Mouse (Mus musculus) urinary bladder, postnatal 10 days (tissue): ENCODE measurements around the gene Blnk.

Experiments used
- DNase-seq: peaks from one replicate; pipeline ENCODE4 v3.0.0; 2022; ENCODE audit warnings: low spot score

Gene Blnk

GRCm38 (mm10) chr19:40994057-40994585, at the start of gene Blnk:
Gene Blnk, minus strand, starts transcription at chr19:40994535.
- no peak for DNase-seq

DNA sequence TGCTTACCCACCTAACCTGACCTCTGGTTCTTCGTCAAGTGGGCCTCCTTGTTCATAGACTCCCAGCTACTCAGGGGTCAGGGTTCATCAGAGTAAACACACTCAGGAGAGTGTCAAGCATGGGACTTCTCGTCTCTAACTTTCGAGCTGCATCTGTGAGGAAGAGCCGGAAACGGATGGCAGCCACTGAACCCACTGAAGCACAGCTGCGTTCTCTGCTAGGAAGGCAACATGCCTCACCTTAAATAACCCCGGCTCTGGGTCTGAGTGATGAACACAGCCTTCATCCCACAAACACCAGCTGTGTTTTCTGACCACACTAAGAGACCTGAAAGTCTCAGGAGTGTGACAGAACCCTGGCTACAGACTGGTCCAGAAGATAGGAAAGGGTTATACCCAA, 44.8 kb upstream of the Blnk start:
- no peak for DNase-seq

DNA sequence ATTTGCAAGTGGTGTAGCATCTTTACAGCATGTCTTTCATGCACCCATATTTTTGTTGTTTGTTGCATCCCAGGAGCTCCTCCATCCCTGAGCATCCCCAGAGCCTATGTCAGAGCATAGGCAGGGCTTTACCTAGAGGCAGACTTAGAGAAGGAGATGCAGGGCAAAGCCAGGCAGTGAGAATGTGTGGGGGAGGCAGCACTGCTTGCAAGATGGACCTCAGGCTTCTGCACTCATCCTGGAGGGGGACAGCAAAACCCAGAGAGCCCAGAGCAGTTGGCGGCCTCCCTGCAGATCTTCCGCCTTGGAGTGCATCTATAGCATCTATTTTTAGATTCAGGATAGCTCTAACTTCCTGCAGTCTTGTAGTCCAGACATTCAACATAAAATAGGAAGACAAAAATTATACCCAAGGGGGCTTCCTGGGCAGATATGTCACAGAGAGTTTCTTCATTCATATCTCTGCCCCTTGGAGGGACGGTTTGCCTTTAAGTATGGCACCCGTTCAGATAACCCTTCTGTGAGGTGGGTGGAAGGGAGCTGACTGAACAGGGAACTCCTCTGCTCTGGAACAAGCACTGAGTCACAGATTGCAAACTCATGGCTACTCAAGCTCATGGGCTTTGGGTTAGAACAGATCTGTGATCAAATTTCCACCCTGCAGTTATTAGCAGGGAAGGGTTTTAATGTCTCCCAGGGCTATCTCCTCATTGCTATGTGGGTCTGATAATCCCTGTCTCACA, 41.6 kb upstream of the Blnk start:
- DNase-seq = no peak

GRCm38 (mm10) chr19:41031869-41032268, 37.5 kb upstream of the Blnk start:
- DNase-seq = no peak

- DNase-seq = no peak
Measured at GRCm38 (mm10) chr19:41031009-41031408, 36.7 kb upstream of the Blnk start.

- DNase-seq = no peak
Measured at GRCm38 (mm10) chr19:41030161-41030560, 35.8 kb upstream of the Blnk start.

GRCm38 (mm10) chr19:41029219-41029618, 34.9 kb upstream of the Blnk start, which contains the start of gene Dntt:
Gene Dntt, plus strand, starts transcription at chr19:41029275.
- DNase-seq = no peak

- no peak for DNase-seq
Measured at GRCm38 (mm10) chr19:41027601-41028000, 33.3 kb upstream of the Blnk start.

DNA sequence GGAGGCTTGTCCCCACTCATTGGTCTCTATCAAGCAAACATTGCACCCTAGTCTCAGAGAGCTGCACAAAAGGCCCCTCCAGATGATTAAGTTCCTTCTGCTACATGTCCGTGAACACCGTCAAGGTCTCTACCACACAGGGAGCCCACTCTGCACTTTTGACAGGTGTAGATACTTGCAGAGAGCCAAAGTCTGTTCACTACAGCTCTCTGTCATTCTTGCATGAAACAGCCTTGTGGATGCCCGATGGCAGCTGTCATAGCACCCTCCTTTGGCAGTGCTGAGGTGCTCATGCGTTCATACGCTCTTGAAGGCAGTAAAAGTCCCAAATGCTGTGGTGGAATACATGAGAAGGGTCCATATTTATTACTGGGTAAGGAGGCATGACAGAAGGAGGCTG, 32.7 kb upstream of the Blnk start:
- DNase-seq = no peak

- DNase-seq = no peak
Measured at GRCm38 (mm10) chr19:41026551-41026950, 32.2 kb upstream of the Blnk start.

DNA sequence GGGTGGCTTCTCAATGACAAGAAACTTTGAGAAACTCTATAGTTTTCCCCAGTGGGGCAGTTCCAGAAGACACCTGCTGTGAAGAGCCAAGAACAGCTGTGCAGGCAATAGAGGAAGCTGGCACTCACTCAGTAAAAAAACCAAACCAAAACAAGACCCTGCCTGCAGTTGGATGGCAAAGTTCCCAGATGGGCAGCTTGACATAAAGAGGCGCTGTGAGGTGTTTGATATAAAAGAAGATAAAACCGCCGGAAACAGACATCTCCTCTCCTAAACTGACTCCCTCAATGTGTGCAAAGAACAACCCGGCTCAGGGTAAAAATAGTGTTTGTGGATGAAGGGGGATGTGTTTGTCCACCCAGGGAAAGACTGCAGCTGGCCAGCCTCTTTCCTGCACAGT, 27.9 kb upstream of the Blnk start:
- no peak for DNase-seq

DNA sequence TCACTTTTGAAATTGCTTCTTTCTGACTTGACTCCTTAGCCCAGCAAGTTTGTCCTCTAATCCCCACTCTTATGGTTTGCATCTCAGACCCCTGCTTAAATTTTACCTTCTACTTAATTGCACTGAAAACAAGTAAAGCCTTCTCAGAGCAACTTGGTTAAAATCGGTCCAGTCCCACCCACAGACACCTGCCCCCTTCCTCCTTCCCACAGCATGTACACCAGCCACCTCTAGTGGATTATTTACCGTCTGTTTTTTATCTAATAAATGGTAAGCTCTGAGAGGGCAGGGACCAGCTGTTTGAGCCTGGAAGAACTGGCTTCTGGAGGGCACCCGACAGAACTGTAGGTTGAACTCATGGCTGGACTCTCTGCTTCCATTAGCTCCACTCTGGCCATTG, 26.2 kb upstream of the Blnk start:
- no peak for DNase-seq

DNA sequence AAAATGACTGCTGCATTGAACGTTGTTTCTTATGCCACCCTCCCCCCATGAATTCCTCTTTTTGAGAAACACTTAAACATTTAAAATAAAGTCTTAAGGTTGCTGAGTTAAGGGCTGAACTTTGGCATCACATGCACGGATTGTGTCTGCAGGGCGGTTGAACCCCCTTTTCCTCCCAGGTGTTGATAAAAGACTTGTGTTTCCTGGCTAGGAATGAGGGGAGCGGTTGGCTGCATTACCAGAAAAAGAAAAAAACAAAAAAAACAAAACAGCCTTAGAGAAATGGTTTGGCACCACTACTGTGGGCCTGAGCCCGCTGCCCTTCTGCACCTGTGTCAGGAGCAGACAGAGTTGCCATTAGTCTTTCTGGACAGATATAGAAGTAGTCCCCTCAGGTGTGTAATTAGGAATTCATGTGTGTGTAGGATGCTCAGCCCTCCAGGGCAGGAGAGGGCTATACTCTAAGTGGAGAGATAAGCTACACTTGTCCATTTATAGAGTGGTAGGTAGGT, 24.9 kb upstream of the Blnk start:
- DNase-seq = no peak

DNA sequence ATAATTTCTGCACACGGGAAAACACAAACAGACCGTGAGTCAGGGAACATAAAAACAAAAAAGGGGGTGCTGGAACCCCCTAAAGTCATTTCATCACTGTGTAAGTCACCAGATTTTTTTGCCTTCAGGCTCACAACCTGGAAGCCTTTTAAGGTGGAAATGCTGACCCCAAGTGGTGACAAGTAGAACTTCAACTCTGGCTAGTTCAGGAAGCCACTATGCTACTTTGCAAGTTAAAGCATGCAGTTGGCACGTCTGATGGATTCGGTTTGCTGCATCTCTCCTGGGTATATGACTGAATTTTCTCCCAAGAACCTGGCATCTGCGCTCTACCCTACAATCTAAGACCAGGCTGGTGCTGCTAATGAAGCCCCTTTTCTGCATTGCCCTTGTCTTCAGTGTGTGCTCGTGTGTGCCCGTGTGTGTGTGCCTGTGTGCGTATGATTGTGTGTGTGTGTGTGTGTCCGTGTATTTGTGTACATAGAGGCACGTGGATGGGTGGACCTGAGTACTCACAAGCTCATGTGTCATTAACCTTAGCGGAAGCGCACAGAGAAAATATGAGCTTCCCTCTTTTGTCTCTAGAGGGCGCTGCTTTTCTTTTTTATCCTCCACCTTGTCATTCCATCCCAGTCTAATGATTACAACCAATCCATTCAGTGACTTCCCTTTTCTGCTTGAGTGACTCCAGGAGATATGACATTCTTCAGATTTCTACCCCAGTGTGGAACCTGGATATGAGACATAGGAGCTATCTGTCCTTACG, 21.8 kb upstream of the Blnk start:
- DNase-seq = no peak

DNA sequence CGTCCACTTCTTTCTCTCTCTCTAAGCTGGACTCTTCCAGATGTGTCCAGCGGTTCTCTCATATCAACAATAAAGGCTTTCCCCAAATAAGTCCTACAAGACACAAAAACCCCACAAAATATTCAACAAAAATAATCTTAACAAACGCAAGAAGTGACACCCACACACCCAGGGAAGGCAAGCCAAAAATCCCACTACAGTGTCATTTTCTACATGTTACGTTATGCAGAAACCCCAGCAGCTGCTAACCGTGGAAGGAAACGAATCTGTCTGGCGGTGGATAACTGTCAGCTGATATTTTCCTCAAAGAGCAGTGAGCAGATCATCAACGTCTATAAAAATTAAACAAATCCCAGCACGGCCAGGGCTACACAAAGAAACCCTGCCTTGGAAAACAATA, 19.7 kb upstream of the Blnk start:
- no peak for DNase-seq

DNA sequence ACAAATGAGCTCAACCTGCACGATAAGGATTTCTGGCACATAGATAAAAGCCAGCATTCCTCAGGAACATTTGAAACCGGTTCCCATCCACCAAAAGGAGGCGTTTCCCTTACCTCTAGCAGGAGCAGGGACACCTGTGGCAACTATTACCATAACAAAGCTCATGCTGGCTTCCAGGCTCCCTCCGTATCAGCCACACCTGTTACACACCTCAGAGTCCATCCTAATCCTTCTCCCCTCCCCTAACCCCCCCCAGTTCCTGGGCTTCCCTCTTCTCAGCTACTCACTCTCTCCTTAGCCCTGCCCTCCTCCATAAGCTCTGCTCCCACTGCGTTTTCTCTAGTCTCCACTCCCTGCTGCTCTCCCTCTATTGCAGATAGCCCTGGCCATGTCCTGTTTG, 19.3 kb upstream of the Blnk start:
- no peak for DNase-seq

DNA sequence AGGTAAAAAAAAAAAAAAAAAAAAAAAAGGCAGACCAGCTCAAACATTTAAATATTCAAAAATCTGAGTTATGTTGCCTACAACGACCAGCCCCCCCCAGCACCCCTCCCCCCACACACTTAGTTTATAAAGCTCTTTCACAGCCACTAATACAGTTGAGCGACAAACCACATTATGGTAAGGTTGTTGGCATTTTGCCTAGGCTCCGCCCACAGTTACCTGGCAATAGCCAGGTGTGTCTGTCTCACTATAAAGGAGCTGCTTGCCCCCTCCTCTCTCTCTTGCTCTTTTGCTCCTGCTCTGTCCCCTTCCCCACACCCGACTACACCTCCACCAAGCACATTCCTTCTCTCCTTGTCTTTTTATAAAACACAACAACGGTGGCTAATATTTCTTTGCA, 17.3 kb upstream of the Blnk start:
- no peak for DNase-seq

DNA sequence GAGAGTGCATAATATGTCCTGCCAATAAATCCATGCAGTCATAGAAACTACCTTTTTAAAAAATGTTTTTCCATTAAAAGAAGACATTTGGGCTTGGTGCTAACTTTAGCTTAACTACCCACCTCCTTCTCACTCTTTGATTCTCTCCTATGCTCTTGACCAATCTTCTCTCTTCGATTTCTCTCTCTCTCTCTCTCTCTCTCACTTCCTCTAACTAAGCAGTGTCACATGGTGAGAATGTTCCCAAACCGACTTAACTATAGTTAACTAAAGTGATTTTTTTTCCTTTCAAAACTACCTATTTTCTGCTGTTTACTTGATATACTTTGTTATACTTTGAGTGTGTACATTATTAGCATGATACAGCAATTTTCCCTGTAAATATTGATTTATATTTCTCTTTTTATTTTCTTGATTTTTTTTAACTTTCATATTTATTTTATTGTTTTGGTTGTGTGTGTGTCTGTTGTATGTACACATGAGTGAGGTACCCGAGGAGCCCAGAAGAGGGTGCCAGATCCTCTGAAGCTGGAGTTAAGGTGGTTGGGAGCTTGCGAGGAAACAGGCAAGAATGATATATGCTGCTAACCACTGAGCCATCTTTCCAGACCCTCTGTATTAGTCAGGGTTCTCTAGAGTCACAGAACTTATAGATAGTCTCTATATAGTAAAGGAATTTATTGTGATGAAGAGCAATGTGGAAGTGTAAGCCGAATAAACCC, 14.5 kb upstream of the Blnk start:
- no peak for DNase-seq

DNA sequence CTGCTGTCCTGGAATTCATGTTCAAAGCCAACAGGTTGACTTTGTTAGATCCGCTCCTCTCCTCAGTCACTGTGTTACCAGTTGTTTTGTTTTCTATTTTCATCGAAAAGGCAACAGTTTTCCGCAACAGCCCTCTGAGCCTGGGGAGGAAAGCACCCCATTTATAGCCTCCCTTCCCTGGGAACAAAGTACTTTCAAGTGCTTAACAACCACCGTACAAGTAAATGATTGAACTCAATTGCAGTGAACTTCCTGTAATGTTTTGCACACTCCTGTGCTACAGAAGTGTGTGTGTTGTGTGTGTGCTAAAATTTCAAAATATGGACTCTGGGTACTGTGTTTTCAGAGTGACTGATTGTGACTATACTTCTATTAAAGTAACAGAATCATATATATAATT, 13.4 kb upstream of the Blnk start:
- DNase-seq = no peak

DNA sequence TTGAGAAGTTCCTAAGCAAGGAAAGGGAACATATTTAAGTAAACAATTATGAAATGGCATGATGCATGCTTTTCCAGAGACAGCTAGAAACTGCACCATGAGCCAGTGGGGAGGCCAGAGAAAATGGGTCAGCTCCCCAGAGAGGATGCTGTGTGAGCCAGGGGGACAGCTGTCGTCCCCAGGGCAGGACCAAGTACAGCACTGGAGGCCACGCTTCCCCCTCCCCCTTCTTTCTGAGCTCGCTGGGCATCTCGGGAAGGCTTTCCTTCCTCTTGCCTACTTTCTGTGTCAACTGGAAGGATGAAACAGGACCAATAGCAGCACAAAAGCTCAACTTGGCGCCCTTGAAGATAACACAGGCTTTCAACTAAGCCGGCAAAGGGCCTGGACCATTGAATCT, 13.0 kb upstream of the Blnk start:
- no peak for DNase-seq

DNA sequence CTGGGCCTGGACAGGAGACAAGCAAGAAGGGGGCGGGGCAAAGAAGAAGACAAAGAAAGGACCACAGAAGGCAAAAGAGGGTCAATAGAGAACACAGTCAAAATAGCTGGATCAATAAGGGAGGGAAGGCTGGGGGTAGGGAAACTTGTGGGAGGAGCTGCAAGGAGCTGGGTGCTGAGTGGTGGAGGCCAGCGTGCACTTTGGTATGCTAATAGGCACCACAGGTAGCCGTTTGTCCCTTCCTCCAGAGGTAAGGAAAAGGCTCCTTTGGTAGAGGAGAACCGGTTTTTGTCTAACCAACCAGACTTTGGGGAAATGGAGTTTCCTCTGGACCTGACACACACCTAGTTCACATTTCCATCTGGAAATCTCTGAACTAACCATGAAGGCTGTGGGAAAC, 12.3 kb upstream of the Blnk start:
- DNase-seq = no peak

DNA sequence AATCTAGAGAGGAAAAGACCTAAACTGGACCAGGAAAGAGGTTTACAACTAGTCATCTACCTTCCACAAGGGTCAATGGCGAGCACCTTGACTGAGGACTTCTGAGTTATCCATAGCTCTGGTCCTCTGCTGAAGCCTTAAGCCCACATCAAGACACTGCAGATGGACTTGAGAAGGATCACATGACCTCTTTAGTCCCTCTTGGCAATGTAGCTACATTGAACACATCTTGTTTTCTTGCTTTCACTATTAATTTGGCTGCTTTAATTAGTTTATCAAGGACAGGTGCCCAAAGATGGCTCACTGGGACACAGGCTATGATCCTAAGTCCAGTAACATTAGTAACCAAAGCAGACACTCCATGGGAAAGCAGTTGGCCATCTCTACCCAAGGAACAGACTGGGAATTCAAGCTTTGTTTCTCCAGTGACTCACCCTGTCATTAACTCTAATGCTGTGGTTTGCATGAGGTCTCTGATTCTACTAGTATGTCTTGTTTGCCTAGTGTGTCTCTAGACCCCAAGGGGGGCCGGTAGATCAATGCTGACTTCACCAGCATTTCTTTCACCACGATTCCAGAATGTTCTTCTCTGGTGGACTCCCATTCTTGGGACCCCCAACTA, 9.5 kb upstream of the Blnk start:
- no peak for DNase-seq
